Mouse (Mus musculus): ENCODE measurements around the gene St8sia4. TPM values are rescaled to one million over a fixed set of nuclear protein-coding genes. Genes with fewer than 3 reads are reported as not detected.

The St8sia4 gene
- polyA plus RNA-seq (2015; fragmentation: Nextera tagmentation; extraction: Ambion mirVana): 1.5 and 1.6 TPM in 2 replicates

GRCm38 (mm10) chr1:95667435-95668252, at the start of gene St8sia4:
Gene St8sia4, minus strand, starts transcription at chr1:95667571.
- Histone ChIP-seq H3K36me3 (ENCODE audit: insufficient read depth, low read length) (no peaks in the 10 kb centered on the region), H3K4me3 (replicated peaks; ENCODE audit: low read depth, low read length) (peak within 1 kb of the TSS; percentile 57), H3K27ac (no peak within 1 kb of the TSS), H3K4me1 (replicated peaks; ENCODE audit: insufficient read depth, low read length) (peaks cover 12% of the 10 kb centered on the region; the same call in 1 of the 2 replicates), H3K9ac (ENCODE audit: low read depth, low read length) (0 out of 2 replicates have a peak within 1 kb of the TSS, but pooled peaks have one; percentile 19), H3K4me2 (ENCODE audit: low read length) (peak within 1 kb of the TSS; percentile 96), H3K27me3 (ENCODE audit: insufficient read depth, low read length) (peaks cover 7% of the 10 kb centered on the region), H3K9me3 (replicated peaks; ENCODE audit: low read length) (no peaks in the 10 kb centered on the region)
- ATAC-seq (replicated peaks; ENCODE audit: low FRiP score, low read depth) (peak; percentile 90), DNase-seq (ENCODE audit: low spot score) (peak; percentile 86)
- TF ChIP-seq CTCF (IDR thresholded peaks at IDR 0.05; ENCODE audit: low read depth): no peak
- under 1% methylated on average over 52 of the region's 52 CpGs for WGBS

- H3K4me1 ChIP-seq (replicated peaks; ENCODE audit: insufficient read depth, low read length): no peaks in the 10 kb centered on the region
- H3K9ac ChIP-seq (ENCODE audit: low read depth, low read length): no peak overlapping the region
- H3K27ac ChIP-seq: no peak overlapping the region
- H3K27me3 ChIP-seq (ENCODE audit: insufficient read depth, low read length): no peaks in the 10 kb centered on the region
- ATAC-seq (replicated peaks; ENCODE audit: low FRiP score, low read depth): no peak
- no peaks in the 10 kb centered on the region for H3K9me3 ChIP-seq (replicated peaks; ENCODE audit: low read length)
- peak; percentile 10 for DNase-seq (ENCODE audit: low spot score)
- no peaks in the 10 kb centered on the region for H3K36me3 ChIP-seq (ENCODE audit: insufficient read depth, low read length)
- TF ChIP-seq CTCF (IDR thresholded peaks at IDR 0.05; ENCODE audit: low read depth): no peak
- WGBS: 57% methylated on average over 3 of the region's 3 CpGs
- no peak overlapping the region for H3K4me3 ChIP-seq (replicated peaks; ENCODE audit: low read depth, low read length)
- no peak overlapping the region for H3K4me2 ChIP-seq (ENCODE audit: low read length)
Observed at GRCm38 (mm10) chr1:95709181-95709580, 41.8 kb upstream of the St8sia4 start.

- Histone ChIP-seq H3K4me2 (ENCODE audit: low read length) (no peak overlapping the region), H3K9ac (ENCODE audit: low read depth, low read length) (no peak overlapping the region), H3K27ac (no peak overlapping the region), H3K4me3 (replicated peaks; ENCODE audit: low read depth, low read length) (no peak overlapping the region), H3K27me3 (ENCODE audit: insufficient read depth, low read length) (no peaks in the 10 kb centered on the region), H3K9me3 (replicated peaks; ENCODE audit: low read length) (no peaks in the 10 kb centered on the region), H3K4me1 (replicated peaks; ENCODE audit: insufficient read depth, low read length) (no peaks in the 10 kb centered on the region), H3K36me3 (ENCODE audit: insufficient read depth, low read length) (no peaks in the 10 kb centered on the region)
- no peak for TF ChIP-seq CTCF (IDR thresholded peaks at IDR 0.05; ENCODE audit: low read depth)
- ATAC-seq (replicated peaks; ENCODE audit: low FRiP score, low read depth) (no peak), DNase-seq (ENCODE audit: low spot score) (no peak)
Observed at GRCm38 (mm10) chr1:95699903-95700302, 32.5 kb upstream of the St8sia4 start.

- WGBS: 83% methylated on average over 3 of the region's 3 CpGs
- ATAC-seq (replicated peaks; ENCODE audit: low FRiP score, low read depth): no peak
- H3K9me3 ChIP-seq (replicated peaks; ENCODE audit: low read length): no peaks in the 10 kb centered on the region
Observed at GRCm38 (mm10) chr1:95674052-95674451, 6.7 kb upstream of the St8sia4 start.

GRCm38 (mm10) chr1:95668253-95668805, 958 bp upstream of the St8sia4 start:
- peaks cover 12% of the 10 kb centered on the region; the same call in 1 of the 2 replicates for H3K4me1 ChIP-seq (replicated peaks; ENCODE audit: insufficient read depth, low read length)
- peaks cover 7% of the 10 kb centered on the region for H3K27me3 ChIP-seq (ENCODE audit: insufficient read depth, low read length)
- WGBS: 9% methylated on average over 6 of the region's 6 CpGs
- DNase-seq (ENCODE audit: low spot score) (no peak), ATAC-seq (replicated peaks; ENCODE audit: low FRiP score, low read depth) (no peak)
- no peaks in the 10 kb centered on the region for H3K9me3 ChIP-seq (replicated peaks; ENCODE audit: low read length)
- 0 out of 2 replicates have a peak overlapping the region, but pooled peaks have one; percentile 19 for H3K9ac ChIP-seq (ENCODE audit: low read depth, low read length)
- peak overlapping the region; percentile 96 for H3K4me2 ChIP-seq (ENCODE audit: low read length)
- H3K36me3 ChIP-seq (ENCODE audit: insufficient read depth, low read length): no peaks in the 10 kb centered on the region
- H3K27ac ChIP-seq: no peak overlapping the region
- peak overlapping the region; percentile 57 for H3K4me3 ChIP-seq (replicated peaks; ENCODE audit: low read depth, low read length)
- TF ChIP-seq CTCF (IDR thresholded peaks at IDR 0.05; ENCODE audit: low read depth): no peak

More at GRCm38 (mm10) chr1:95674052-95674451, 6.7 kb upstream of the St8sia4 start:
- H3K9ac ChIP-seq (ENCODE audit: low read depth, low read length): no peak overlapping the region
- no peak overlapping the region for H3K4me3 ChIP-seq (replicated peaks; ENCODE audit: low read depth, low read length)
- H3K4me2 ChIP-seq (ENCODE audit: low read length): no peak overlapping the region
- TF ChIP-seq CTCF (IDR thresholded peaks at IDR 0.05; ENCODE audit: low read depth): no peak
- no peak for DNase-seq (ENCODE audit: low spot score)
- no peaks in the 10 kb centered on the region for H3K36me3 ChIP-seq (ENCODE audit: insufficient read depth, low read length)
- no peak overlapping the region for H3K27ac ChIP-seq
- H3K27me3 ChIP-seq (ENCODE audit: insufficient read depth, low read length): no peaks in the 10 kb centered on the region
- H3K4me1 ChIP-seq (replicated peaks; ENCODE audit: insufficient read depth, low read length): no peaks in the 10 kb centered on the region

GRCm38 (mm10) chr1:95666541-95667320, 640 bp downstream of the St8sia4 start:
- Histone ChIP-seq H3K4me3 (replicated peaks; ENCODE audit: low read depth, low read length) (peak overlapping the region; percentile 57), H3K9ac (ENCODE audit: low read depth, low read length) (0 out of 2 replicates have a peak overlapping the region, but pooled peaks have one; percentile 19), H3K4me1 (replicated peaks; ENCODE audit: insufficient read depth, low read length) (peaks cover 12% of the 10 kb centered on the region; the same call in 1 of the 2 replicates), H3K27me3 (ENCODE audit: insufficient read depth, low read length) (peaks cover 7% of the 10 kb centered on the region), H3K36me3 (ENCODE audit: insufficient read depth, low read length) (no peaks in the 10 kb centered on the region), H3K4me2 (ENCODE audit: low read length) (peak overlapping the region; percentile 96), H3K27ac (no peak overlapping the region), H3K9me3 (replicated peaks; ENCODE audit: low read length) (no peaks in the 10 kb centered on the region)
- DNase-seq (ENCODE audit: low spot score) (no peak), ATAC-seq (replicated peaks; ENCODE audit: low FRiP score, low read depth) (no peak)
- TF ChIP-seq CTCF (IDR thresholded peaks at IDR 0.05; ENCODE audit: low read depth): no peak
- under 1% methylated on average over 14 of the region's 14 CpGs for WGBS

All from kidney, postnatal 0 days (tissue).